Mouse (Mus musculus) inflammation-experienced regulatory T-cells, adult 6 months (primary cell): ENCODE measurements around the gene Cd8a. TPM values are rescaled to one million over a fixed set of nuclear protein-coding genes. Genes with fewer than 3 reads are reported as not detected.

Experiments
- polyA plus RNA-seq, 3 experiments: library from polyadenylated mRNA; unstranded; fragments of 100-300 nt; shearing (Covaris generic); gene quantifications; one replicate each; pipeline ENCODE4 v1.2.1; 2017

Gene Cd8a
- polyA plus RNA-seq, 3 experiments from 2014 or later, result 0.73 to 3.4 (median 1.2) TPM

Other genes with a start within 250 kb of the Cd8a start
- 1 to 10 TPM in 2 of 3 experiments, under 1 TPM in 1; 0.97 to 2.7 (median 2.1) TPM for gene Thnsl2, start 229.0 kb upstream of the Cd8a start, polyA plus RNA-seq
- gene Fabp1, start 173.6 kb upstream of the Cd8a start, polyA plus RNA-seq, result not detected
- 10 to 100 TPM; 93.2 to 96.1 (median 94.8) TPM for gene Krcc1, start 101.8 kb upstream of the Cd8a start, polyA plus RNA-seq
- under 1 TPM in 1 of 3 experiments, not detected in 2; 0.20 TPM for gene Smyd1, start 51.2 kb upstream of the Cd8a start, polyA plus RNA-seq
- 10 to 100 TPM; 14.4 to 15.4 (median 15.0) TPM for gene Cd8b1, start 50.6 kb upstream of the Cd8a start, polyA plus RNA-seq
- gene Rmnd5a, start 67.2 kb downstream of the Cd8a start, polyA plus RNA-seq, result 10 to 100 TPM; 12.3 to 17.7 (median 13.4) TPM
- gene Rnf103, start 120.5 kb downstream of the Cd8a start, polyA plus RNA-seq, result 1 to 10 TPM; 3.6 to 6.5 (median 6.3) TPM
- 100 to 1,000 TPM in 1 of 3 experiments, 10 to 100 TPM in 2; 61.2 to 119 (median 95.4) TPM for gene Chmp3, start 170.4 kb downstream of the Cd8a start, polyA plus RNA-seq